Mouse (Mus musculus): ENCODE measurements around the gene Cldn14.

Cldn14 gene

DNA sequence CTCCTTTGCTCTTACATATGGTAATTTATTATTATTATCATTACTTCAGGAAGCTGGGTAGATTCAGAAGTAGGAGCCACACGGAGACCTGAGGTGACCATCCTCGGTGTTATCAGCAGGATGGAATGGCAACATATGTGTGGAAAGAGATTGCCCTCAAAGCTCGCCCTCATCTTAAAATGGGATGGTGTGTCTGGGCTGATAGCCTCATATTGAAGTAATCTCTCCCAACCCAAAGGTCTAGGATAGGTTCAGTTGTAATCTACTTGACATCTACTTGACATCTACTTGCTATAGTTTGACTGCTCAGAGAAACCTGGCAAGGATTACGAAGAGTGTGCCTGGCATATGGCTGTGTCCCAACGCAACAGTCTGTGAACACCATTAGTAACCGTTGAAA is 64.3 kb downstream of the Cldn14 start:
- no peak for DNase-seq (ENCODE audit: low spot score)

DNA sequence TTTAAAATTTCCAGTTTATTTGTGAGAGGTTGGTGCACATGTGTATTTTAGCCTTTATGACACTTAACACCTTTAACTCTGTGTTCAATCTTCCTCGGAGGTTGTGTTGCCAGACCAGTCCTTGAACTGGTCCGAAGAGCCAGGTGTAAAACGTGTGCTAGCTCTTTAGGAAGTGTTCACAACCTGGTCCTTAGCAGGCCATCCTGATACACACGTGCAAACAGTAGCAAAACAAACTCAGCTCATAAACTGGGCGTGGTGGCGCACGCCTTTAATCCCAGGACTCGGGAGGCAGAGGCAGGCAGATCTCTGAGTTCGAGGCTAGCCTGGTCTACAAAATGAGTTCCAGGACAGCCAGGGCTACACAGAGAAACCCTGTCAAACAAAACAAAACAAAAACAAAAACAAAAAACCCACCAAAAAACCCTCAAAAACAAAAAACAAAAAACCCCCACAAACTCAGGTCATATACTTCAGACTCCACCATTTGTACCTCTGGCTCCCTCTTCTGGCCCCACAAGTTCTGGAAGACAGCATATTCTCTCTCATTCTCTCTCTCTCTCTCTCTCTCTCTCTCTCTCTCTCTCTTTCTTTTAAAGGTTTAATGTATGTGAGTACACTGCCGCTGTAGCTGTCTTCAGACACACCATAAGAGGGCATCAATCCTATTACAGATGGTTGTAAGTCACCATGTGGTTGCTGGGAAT is 65.7 kb downstream of the Cldn14 start:
- no peak for DNase-seq (ENCODE audit: low spot score)

DNA sequence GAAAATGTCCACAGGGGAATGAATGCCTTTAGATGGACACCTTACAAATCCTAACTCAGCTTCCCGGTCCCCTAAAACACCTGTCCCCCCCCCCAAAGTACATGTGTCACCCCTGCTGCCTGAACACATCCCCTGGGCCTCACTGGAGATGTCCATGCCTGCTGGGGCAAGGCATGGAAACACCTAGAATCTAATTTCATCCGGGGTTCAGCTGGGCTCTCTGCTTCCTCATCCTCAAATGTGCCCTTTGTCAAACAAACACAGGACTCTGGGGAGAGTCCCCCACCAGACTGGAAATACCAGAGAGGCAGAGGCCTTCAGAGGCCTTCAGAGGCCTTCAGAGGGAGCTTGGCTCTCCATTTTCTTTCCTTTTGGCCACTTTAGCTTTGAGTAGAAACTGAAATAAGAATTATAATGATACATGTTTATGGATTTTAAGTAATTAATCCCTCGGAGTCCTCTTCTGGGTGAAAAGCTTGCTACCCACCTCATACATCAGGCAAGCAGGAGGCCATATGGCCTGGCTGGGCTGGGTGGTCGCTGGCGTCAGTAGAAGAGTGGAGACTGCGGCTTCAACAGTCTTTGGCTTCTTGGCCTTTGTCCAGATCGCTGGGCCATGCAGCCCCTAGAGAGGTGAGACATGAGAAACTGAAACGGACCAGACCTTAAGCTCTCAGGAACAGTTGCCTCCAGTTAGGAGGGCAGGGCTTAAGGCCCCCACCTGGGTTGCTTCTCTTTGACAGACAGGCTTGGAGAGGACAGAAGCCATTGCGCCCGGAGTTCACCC is 66.7 kb downstream of the Cldn14 start:
- DNase-seq (ENCODE audit: low spot score) = no peak

DNA sequence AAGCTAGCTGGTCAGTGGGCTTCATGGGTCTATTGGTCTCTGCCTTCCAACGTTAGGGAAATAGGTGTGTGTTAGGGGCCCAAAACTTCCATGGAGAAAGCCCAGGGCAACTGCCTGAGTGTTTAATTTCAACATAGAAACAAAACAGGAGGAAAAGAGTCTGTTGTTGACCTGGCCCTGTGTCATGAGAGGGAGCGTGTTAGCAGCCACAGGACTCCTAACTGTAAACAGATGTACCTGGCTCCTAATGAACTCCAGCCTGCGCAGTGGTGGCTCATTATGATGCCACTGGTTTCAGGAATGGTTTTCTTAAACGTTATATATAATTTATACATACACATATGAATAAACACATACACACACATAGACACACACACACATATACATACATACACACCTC is 68.7 kb downstream of the Cldn14 start:
- DNase-seq (ENCODE audit: low spot score) = peak; percentile 34

DNA sequence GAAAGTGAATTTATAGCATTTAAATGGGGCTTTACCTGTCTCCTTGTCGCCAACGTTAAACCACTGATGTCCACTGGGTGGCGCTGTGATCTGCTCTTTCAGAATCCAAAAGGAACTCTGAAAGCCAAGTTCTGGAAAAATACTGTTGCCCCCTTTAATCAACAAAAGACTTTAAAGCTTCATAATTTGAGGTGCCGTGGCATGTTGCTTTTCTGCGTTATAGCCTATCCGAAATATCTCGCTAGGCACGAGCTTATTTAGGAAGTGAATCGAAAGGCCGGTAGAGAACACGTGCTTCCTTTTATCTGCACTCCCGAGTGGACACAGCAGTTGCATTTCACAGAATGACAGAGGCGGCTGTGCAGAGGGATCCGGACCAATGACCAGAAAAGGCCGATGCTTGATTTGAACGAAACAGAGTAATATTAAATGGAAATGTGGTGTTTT is 70.2 kb downstream of the Cldn14 start:
- peak; percentile 92 for DNase-seq (ENCODE audit: low spot score)

DNA sequence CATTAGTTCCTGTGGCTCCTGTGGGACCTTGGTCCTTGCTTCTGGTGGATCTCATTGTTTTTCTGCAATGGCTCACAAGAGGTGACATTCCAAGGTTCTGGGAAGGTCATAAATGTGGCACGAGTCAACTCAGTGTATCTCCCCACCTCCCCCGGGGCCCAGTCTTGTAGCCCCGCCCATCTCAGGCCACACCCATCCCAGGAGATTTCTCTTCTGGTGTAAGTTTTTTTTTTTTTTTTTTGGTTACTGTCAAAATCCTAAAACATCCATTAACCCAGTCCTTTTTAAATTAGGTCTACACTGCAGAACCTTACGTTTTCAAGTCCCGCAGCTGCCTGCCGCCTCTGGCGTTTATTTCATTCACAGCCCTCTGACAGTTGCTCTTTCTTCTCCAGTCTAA is 73.6 kb downstream of the Cldn14 start:
- no peak for DNase-seq (ENCODE audit: low spot score)

DNA sequence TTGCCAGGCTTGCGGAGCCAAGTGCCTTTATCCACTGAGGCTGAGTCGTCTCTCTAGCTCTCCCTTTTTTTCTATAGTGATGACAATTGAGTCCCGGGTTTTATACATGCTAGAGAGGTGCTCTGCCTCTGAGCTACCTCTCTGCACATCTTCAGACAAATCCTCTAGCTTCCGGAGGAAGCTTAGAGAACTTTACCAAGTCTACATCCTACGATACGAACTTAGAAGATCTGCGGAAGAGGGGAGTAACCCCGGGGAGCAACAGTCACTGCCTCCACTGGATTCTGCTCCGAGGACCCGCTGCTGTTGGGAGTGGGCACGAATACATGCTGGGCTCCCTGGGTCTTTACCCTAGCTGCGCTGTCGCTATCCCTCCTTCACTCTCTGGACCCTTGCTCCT is 74.0 kb downstream of the Cldn14 start:
- DNase-seq (ENCODE audit: low spot score) = no peak

DNA sequence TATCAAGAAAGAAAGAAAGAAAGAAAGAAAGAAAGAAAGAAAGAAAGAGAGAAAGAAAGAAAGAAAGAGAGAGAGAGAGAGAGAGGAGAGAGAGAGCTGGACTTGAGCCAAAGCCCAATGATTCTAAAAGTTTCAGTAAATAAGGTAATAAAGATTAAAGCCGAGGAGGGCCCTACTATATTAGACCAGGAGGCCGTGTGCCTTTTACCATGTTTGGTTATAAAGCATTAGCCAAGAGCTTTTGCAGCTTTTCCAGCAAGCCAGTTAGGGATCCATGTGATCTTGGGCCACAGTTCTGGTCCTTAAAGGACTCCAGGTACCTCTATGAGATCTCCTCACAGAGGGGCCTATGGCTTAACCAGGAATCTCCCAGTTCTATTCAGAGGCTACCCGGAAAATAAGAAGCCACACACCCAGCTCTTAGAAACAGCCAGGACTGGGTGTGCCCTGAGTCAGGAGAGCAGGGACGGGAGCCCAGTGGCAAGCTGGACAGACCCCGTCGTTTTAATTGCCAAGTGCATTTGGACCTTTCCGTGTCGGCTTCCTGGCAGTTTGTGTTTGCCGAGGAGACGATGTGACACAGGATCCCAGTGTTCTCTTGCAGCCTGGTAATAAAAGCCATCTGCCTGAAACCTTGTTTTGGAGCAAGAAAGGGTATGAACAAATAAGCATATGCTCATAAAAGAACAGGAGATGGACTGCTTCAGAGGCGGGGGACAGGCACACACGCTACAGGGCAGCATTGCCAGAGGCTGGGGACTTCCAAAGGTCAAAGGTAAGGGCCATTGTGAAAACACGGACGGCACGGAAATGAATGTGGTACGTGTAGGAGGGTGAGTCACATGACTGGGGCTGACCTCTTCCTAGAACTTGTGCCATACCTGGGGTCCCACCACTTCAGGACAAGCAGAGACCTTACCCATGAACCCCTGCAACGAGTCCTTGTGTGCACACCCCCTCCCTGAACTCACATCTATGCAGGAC is 76.2 kb downstream of the Cldn14 start:
- DNase-seq (ENCODE audit: low spot score) = peak; percentile 40

DNA sequence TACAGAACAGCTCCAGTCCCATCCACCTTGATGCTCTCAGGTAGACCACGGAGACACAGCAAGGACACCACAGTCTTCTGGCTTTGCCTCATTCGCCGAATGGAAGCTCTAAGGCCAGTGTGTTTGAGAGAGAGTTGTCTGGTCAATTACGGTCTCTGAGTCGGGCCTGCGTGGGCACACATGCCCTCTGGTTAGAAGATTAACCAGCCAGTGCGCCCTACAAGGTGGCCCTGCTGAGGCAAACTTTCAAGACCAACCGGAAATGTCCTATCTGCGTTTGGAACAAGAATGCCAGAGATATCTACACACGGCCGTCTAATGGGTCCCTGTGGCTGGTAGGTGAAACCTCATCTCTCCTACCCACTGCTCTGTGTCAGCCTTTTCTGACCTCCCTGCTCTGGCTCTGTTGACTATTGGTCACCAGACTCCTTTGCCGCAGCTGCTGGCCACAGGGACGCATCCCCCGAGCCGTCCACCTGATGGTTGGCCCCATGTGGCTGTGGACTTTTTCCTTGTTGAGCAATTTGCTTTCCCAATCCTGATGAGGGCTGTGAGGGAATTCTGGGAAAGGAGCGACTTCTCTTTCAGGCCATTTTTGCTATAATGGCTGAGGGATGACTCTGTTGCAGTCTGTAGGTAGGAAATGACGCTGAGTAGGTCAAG is 79.1 kb downstream of the Cldn14 start:
- DNase-seq (ENCODE audit: low spot score) = no peak

DNA sequence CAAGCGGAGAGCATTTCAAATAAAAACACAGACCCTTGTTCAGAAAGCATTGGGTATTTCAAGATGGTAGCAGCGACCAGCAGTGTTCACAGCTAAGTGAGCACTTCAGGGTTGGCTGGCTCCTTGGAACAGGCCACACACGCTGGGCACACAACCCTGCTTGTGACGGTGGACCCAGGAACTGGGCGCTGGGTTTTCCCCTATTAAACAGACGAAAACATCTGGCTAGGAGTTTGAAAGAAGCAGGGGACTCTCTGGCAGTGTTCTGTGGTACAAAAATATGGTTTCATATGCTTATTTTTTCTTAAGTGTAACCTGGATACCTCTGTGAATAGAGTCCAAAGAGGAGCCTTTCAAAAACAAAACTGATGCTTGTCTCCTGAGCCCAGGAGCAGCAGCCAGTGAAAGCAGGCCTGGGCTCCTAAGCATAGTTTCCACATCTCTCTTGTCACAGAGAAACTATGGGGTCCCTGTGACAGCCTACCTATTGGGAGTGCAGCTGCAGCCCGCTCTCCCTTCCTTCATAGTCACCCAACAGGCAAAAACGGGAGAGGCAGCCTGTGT is 82.9 kb downstream of the Cldn14 start:
- no peak for DNase-seq (ENCODE audit: low spot score)

DNA sequence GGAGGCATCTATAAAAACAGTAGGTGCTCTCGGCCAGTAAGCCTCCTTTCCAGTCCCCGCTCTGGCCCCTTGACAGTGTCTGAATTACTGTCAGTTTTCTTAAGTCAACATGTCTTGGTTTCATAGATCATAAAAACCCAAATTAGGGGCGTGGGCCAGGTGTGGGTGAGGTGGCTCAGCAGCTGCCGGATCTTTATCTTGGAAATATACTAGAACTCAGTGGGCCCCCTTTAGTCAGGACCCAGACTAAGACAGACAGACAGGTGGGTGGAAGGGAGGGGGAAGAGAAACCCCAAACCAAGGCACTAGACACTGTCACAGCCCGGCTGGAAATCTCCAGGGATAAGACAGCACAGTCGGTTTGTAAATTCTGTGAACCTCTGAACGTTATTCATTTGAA is 84.8 kb downstream of the Cldn14 start:
- DNase-seq (ENCODE audit: low spot score) = no peak

DNA sequence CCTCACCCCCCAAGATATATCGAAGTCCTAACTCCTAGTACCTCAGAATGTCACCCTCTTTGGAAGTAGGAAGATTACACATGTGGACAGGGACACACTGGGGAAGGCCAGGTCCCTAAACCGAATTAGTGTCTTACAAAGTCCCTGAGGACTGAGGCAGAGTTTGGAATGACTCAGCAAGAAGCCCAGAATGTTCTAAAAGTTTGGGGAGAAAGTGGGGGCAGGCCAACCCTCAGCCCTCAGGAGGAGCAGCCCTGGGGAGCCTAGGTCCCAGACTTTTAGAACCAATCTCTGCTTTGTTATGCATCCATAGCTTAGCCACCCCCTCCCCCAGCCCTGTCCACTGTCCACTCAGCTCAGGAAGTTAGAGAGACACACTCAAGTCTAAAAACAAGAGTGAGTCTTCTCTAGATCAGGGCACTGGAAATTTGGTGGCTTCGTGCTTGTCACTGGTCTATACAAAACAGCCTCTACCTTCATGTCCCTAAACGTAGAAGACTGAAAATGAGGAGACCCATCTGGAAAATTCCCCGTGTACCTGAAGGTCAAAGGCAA is 85.7 kb downstream of the Cldn14 start:
- no peak for DNase-seq (ENCODE audit: low spot score)

DNA sequence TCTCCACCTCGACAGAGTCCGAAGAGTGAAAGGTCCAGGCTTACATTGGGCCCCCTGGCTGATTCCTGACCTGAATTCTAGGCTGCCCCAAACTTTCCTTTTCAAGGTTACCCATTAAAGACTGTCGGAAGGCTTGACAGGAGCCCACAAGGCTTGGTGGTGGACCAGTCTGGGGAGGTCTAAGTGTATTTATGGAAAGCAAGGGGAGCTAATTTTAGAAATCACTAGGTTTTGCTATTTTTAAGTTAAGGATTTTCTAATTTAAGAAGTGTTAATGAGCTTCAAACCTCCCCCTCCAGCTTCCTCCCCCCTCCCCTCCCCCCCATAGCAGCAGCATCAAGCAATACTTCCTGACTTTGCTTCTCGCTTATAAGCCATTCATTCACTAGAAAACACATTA is 88.0 kb downstream of the Cldn14 start:
- DNase-seq (ENCODE audit: low spot score) = no peak

DNA sequence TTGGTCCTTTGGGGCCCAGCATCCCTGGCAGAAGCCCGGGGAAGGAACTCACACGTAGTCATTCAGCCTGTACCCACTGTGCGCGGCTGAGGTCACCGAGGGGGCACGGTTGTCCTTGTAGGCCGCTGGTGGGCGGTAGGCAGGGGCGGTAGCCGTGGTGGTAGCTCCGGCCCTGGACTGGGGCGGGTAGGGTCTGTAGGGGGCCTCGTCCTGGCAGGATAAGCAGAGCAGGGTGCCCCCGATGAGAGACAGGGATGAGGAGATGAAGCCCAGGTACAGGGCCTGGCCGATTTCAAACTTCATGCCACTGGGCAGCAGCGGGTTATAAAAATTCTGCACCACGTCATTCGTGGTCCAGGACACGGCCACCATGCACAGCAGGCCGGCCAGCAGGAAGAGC is 89.4 kb downstream of the Cldn14 start:
- no peak for DNase-seq (ENCODE audit: low spot score)

DNA sequence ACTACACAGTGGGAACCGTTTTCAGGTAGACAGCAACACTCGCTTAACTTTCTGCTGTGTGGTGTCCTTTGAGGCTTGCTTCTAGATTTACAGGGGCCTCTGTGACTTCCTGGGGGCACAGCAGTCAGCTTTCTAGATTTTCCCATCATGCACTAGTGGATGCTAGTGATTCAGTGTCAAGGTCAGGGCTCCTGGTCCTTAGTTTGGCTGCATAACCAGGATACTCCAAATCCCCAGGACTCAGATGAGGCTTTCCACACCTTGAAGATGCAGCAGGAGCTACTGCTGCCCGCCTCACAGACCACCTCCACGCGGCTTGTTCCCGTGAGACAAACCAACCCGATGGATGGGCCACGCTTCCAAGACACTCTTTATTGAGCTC is 90.0 kb downstream of the Cldn14 start:
- DNase-seq (ENCODE audit: low spot score) = no peak

DNA sequence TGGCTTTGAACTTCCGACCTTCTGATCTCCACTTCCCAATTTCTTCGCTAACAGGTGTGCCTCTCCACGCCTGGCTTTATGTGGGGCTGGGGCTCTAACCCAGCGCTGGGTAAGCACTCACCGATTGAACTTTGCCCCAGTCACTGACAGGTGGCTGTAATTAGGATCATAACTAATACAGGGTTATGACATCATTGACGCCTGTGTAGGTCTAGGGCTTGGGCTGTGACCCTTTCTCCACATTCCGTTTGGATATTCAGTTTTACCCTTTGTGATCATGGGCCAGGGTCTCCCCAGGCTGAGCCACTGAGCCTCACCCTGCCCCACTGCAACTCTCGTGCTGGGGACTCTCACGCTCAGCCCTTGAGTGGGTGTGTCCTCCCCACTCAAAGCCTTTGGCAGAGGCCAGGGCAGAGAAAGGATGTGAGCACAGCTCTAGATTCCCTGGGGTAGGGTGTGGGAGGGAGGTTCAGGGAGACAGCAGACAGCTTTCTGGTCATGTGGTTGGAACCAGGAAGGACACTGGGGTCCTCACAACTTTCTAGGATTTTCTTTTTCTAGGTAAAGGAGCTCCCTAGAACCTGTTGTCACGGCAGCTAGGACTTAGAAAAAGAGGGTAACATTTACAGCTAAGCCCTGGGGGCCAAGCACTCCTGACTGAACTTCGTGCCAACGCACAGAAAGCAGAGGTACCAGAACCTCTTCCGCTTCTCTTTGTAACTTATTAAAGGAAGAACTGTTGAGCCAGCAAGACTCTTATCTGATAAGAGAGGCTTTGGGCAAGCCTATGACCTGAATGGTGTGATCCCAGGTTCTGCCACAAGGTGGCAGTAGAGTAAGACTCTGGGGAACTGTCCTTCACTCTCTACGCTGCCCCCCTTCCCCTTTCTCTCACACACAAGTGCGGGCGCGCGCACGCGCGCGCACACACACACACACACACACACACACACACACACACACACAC is 90.6 kb downstream of the Cldn14 start:
- DNase-seq (ENCODE audit: low spot score) = peak; percentile 93

DNA sequence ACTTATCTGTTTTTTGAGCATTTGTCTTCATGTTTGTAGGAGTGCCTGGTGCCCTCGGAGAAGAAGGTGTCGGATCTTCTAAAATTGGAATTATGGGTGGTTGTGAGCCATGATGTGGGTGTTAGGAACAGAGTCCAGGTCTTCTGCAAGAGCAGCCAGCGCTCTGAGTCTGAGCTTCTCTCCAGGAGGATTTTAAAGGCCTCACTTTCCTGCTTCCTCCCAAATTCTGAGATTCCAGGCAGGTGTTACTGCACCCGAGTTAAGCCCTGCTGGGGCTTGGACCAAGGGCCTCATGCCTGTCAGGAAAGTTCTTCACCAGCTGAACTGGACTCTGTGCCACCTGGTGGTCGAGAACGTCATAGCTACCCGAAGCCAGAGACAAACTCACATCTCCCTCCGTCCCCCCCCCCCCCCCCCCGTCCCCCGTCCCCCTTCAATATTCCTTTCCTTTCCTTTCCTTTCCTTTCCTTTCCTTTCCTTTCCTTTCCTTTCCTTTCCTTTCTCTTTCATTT is 93.2 kb downstream of the Cldn14 start:
- peak; percentile 60 for DNase-seq (ENCODE audit: low spot score)

DNA sequence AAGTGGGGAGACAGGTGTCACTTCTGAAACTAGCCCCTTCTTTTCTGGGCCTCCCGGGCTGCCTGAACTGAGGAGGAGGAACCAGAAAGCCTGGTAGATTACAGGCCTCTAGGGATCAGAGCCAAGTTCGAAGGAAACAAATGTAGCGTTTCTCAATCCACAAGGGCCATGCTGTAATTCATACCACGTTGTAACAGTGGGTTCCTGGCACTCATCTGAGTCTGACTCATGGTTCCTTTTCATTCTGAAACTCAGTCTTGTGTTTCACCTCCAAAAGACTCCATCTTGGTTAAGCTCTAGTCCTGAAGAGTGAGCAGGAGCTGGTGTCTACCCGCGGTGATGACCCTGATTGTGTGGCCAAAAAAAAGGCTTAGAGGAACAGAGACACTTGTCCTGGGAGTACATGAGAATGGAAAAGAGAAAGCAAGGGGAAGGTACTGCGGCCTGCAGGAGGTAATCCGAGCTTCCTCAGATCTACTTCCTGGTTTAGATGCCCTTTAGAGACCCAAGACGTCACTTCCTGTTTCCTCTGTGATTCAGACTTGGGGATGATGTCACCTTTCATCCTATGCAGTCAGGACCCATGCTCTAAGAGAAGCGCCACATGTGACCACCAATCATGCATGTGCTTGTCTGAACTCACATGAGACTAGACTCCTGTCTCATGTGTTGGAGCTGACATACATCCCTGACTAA is 94.6 kb downstream of the Cldn14 start:
- no peak for DNase-seq (ENCODE audit: low spot score)

DNA sequence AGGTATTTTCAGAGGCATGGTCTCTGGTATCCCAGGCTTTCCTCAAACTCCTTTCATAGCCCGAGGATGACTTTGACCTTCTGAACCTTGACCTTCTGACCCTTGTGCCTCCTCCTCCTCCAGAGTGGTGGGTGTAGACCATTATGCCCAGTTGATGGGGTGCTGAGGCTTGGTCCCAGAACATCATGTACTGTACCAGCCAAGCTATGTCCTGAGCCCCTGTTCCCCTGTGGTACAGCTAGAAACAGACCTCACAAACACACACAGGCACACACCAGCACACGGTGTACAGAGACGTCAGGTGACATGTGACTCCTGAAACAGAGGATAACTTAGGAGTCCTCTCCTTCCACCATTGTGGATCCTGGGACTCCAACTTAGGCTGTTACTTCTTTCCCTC is 95.8 kb downstream of the Cldn14 start:
- no peak for DNase-seq (ENCODE audit: low spot score)

All from embryo, embryonic 10.5 days (tissue).